Mouse (Mus musculus): Measurements from ENCODE around the gene Arl4d. TPM values are rescaled to one million over a fixed set of nuclear protein-coding genes. Genes with fewer than 3 reads are reported as not detected.

Arl4d gene
- total and polyA plus RNA-seq, 2 experiments from 2014 or later, result 8.1 to 11.3 TPM

GRCm38 (mm10) chr11:101665636-101665992, 273 bp downstream of the Arl4d start:
- no peak for DNase-seq (ENCODE audit: low spot score)
- peak; percentile 57 for ATAC-seq (ENCODE audit: insufficient read depth, low read depth)
- Histone ChIP-seq H3K27ac (ENCODE audit: low read depth) (peak overlapping the region; percentile 85), H3K9me3 (replicated peaks; ENCODE audit: control insufficient read depth, low read length) (no peaks in the 10 kb centered on the region), H3K4me2 (ENCODE audit: low read depth, low read length) (peak overlapping the region; percentile 86), H3K4me3 (ENCODE audit: low read depth, low read length) (peak overlapping the region; percentile 59), H3K27me3 (ENCODE audit: control insufficient read depth, insufficient read depth, low read length) (no peaks in the 10 kb centered on the region), H3K4me1 (ENCODE audit: control insufficient read depth, insufficient read depth) (peaks cover 16% of the 10 kb centered on the region), H3K9ac (replicated peaks; ENCODE audit: low read depth, low read length) (peak overlapping the region; percentile 65), H3K36me3 (replicated peaks; ENCODE audit: control insufficient read depth, insufficient read depth, low read length) (no peaks in the 10 kb centered on the region; the same call in 1 of the 2 replicates)
- under 1% methylated on average over 24 of the region's 24 CpGs for WGBS
- no peak for TF ChIP-seq CTCF (IDR thresholded peaks at IDR 0.05; ENCODE audit: low read depth)
- TF ChIP-seq EP300 (IDR thresholded peaks at IDR 0.05; ENCODE audit: low read depth), result no peak

GRCm38 (mm10) chr11:101666626-101667345, 1.4 kb downstream of the Arl4d start:
- WGBS, result 60% methylated on average over 28 of the region's 28 CpGs
- H3K27ac ChIP-seq (ENCODE audit: low read depth), result 0 out of 2 replicates have a peak overlapping the region, but pooled peaks have one; percentile 90
- peaks cover 16% of the 10 kb centered on the region for H3K4me1 ChIP-seq (ENCODE audit: control insufficient read depth, insufficient read depth)

GRCm38 (mm10) chr11:101667871-101668532, 2.7 kb downstream of the Arl4d start:
- Histone ChIP-seq H3K9me3 (replicated peaks; ENCODE audit: control insufficient read depth, low read length) (no peaks in the 10 kb centered on the region), H3K27me3 (ENCODE audit: control insufficient read depth, insufficient read depth, low read length) (no peaks in the 10 kb centered on the region), H3K36me3 (replicated peaks; ENCODE audit: control insufficient read depth, insufficient read depth, low read length) (no peaks in the 10 kb centered on the region; the same call in 1 of the 2 replicates), H3K4me1 (ENCODE audit: control insufficient read depth, insufficient read depth) (peaks cover 19% of the 10 kb centered on the region), H3K9ac (replicated peaks; ENCODE audit: low read depth, low read length) (no peak overlapping the region; the same call in 1 of the 2 replicates), H3K4me2 (ENCODE audit: low read depth, low read length) (peak overlapping the region; percentile 86), H3K4me3 (ENCODE audit: low read depth, low read length) (peak overlapping the region; percentile 1; the same call in 1 of the 2 replicates), H3K27ac (ENCODE audit: low read depth) (peak overlapping the region; percentile 90)
- 31% methylated on average over 14 of the region's 14 CpGs for WGBS
- peak; percentile 92 for DNase-seq (ENCODE audit: low spot score)
- TF ChIP-seq EP300 (IDR thresholded peaks at IDR 0.05; ENCODE audit: low read depth) (no peak), CTCF (IDR thresholded peaks at IDR 0.05; ENCODE audit: low read depth) (no peak)
- ATAC-seq (ENCODE audit: insufficient read depth, low read depth), result peak; percentile 59

More at GRCm38 (mm10) chr11:101666626-101667345, 1.4 kb downstream of the Arl4d start:
- TF ChIP-seq EP300 (IDR thresholded peaks at IDR 0.05; ENCODE audit: low read depth), result no peak
- TF ChIP-seq CTCF (IDR thresholded peaks at IDR 0.05; ENCODE audit: low read depth), result no peak
- Histone ChIP-seq H3K27me3 (ENCODE audit: control insufficient read depth, insufficient read depth, low read length) (no peaks in the 10 kb centered on the region), H3K36me3 (replicated peaks; ENCODE audit: control insufficient read depth, insufficient read depth, low read length) (no peaks in the 10 kb centered on the region; the same call in 1 of the 2 replicates), H3K9me3 (replicated peaks; ENCODE audit: control insufficient read depth, low read length) (no peaks in the 10 kb centered on the region), H3K4me3 (ENCODE audit: low read depth, low read length) (peak overlapping the region; percentile 59), H3K4me2 (ENCODE audit: low read depth, low read length) (peak overlapping the region; percentile 86), H3K9ac (replicated peaks; ENCODE audit: low read depth, low read length) (peak overlapping the region; percentile 32)
- DNase-seq (ENCODE audit: low spot score), result no peak
- no peak for ATAC-seq (ENCODE audit: insufficient read depth, low read depth)

- no peak overlapping the region; the same call in 1 of the 2 replicates for H3K4me3 ChIP-seq (ENCODE audit: low read depth, low read length)
Measured at GRCm38 (mm10) chr11:101668546-101669261, 3.4 kb downstream of the Arl4d start.

GRCm38 (mm10) chr11:101670334-101670733, 5.0 kb downstream of the Arl4d start:
- 69% methylated on average over 1 of the region's 1 CpGs for WGBS
- H3K36me3 ChIP-seq (replicated peaks; ENCODE audit: control insufficient read depth, insufficient read depth, low read length), result no peaks in the 10 kb centered on the region; the same call in 1 of the 2 replicates
- H3K27me3 ChIP-seq (ENCODE audit: control insufficient read depth, insufficient read depth, low read length), result no peaks in the 10 kb centered on the region
- no peak overlapping the region for H3K4me2 ChIP-seq (ENCODE audit: low read depth, low read length)
- DNase-seq (ENCODE audit: low spot score), result no peak
- no peaks in the 10 kb centered on the region for H3K9me3 ChIP-seq (replicated peaks; ENCODE audit: control insufficient read depth, low read length)
- TF ChIP-seq EP300 (IDR thresholded peaks at IDR 0.05; ENCODE audit: low read depth) (no peak), CTCF (IDR thresholded peaks at IDR 0.05; ENCODE audit: low read depth) (no peak)
- H3K27ac ChIP-seq (ENCODE audit: low read depth), result no peak overlapping the region; the same call in 1 of the 2 replicates
- H3K9ac ChIP-seq (replicated peaks; ENCODE audit: low read depth, low read length), result no peak overlapping the region
- H3K4me1 ChIP-seq (ENCODE audit: control insufficient read depth, insufficient read depth), result peaks cover 25% of the 10 kb centered on the region
- no peak for ATAC-seq (ENCODE audit: insufficient read depth, low read depth)
- H3K4me3 ChIP-seq (ENCODE audit: low read depth, low read length), result no peak overlapping the region

More at GRCm38 (mm10) chr11:101668546-101669261, 3.4 kb downstream of the Arl4d start:
- Histone ChIP-seq H3K27me3 (ENCODE audit: control insufficient read depth, insufficient read depth, low read length) (no peaks in the 10 kb centered on the region), H3K4me2 (ENCODE audit: low read depth, low read length) (peak overlapping the region; percentile 86), H3K9me3 (replicated peaks; ENCODE audit: control insufficient read depth, low read length) (no peaks in the 10 kb centered on the region), H3K4me1 (ENCODE audit: control insufficient read depth, insufficient read depth) (peaks cover 25% of the 10 kb centered on the region), H3K27ac (ENCODE audit: low read depth) (peak overlapping the region; percentile 90), H3K9ac (replicated peaks; ENCODE audit: low read depth, low read length) (no peak overlapping the region; the same call in 1 of the 2 replicates), H3K36me3 (replicated peaks; ENCODE audit: control insufficient read depth, insufficient read depth, low read length) (no peaks in the 10 kb centered on the region; the same call in 1 of the 2 replicates)
- DNase-seq (ENCODE audit: low spot score), result peak; percentile 62
- ATAC-seq (ENCODE audit: insufficient read depth, low read depth), result peak; percentile 9; the same call in 1 of the 2 replicates
- 21% methylated on average over 13 of the region's 13 CpGs for WGBS
- TF ChIP-seq EP300 (IDR thresholded peaks at IDR 0.05; ENCODE audit: low read depth) (no peak; the same call in 1 of the 2 replicates), CTCF (IDR thresholded peaks at IDR 0.05; ENCODE audit: low read depth) (no peak)

All from heart, postnatal 0 days (tissue).